9 mouse cellular contexts compared by ENCODE assay signal in genomic region chr14:30541541-30541940, GRCm38 (mm10). TPM values are rescaled to one million over a fixed set of nuclear protein-coding genes. Genes with fewer than 3 reads are reported as not detected.
DNase-seq lines count a peak whose midpoint lies in the region; ATAC-seq and TF ChIP-seq lines count a peak whose summit lies in the region.
"Had no signal": no experiment of that assay in that cellular context is flagged by ENCODE, and none has a peak within 500 bp of the region (broad histone marks: within the 10 kb centered on the region; RNA-seq: fewer than 3 reads in every experiment).

No protein-coding gene starts in this region.

- no peak overlapping the region for H3K9ac ChIP-seq in liver, postnatal 0 days (replicated peaks)
- H3K9ac ChIP-seq in liver, embryonic 11.5 days (ENCODE audit: low read depth, low read length) = no peak overlapping the region

- no peaks in the 10 kb centered on the region for H3K4me1 ChIP-seq in liver, postnatal 0 days (ENCODE audit: insufficient read depth)
- H3K4me1 ChIP-seq in liver, embryonic 11.5 days (replicated peaks; ENCODE audit: control insufficient read depth, insufficient read depth, low read length) = no peaks in the 10 kb centered on the region

- no peaks in the 10 kb centered on the region for H3K36me3 ChIP-seq in liver, postnatal 0 days (replicated peaks; ENCODE audit: insufficient read depth, low read length)
- H3K36me3 ChIP-seq in liver, embryonic 11.5 days (ENCODE audit: control insufficient read depth, insufficient read depth, low read length) = no peaks in the 10 kb centered on the region

- TF ChIP-seq EP300 in liver, postnatal 0 days (IDR thresholded peaks at IDR 0.05; ENCODE audit: low read depth) = no peak

- ATAC-seq in liver, postnatal 0 days = 0 out of 2 replicates have a peak, but pooled peaks have one; percentile 31
- ATAC-seq in liver, embryonic 11.5 days (replicated peaks; ENCODE audit: low FRiP score) = no peak

- no peaks in the 10 kb centered on the region for H3K27me3 ChIP-seq in liver, postnatal 0 days (ENCODE audit: insufficient read depth, low read length)
- no peaks in the 10 kb centered on the region for H3K27me3 ChIP-seq in liver, embryonic 11.5 days (replicated peaks; ENCODE audit: control insufficient read depth, insufficient read depth, low read length)

- H3K27ac ChIP-seq in liver, postnatal 0 days (ENCODE audit: low read depth) = no peak overlapping the region
- H3K27ac ChIP-seq in liver, embryonic 11.5 days (ENCODE audit: low read depth, low read length) = no peak overlapping the region
- H3K27ac ChIP-seq: macrophage had no signal

- 78% methylated on average over 10 of the region's 10 CpGs for WGBS in liver, postnatal 0 days (ENCODE audit: insufficient replicate concordance)
- 76% methylated on average over 10 of the region's 10 CpGs for WGBS in liver, embryonic 11.5 days

- no peak overlapping the region for H3K4me2 ChIP-seq in liver, postnatal 0 days (ENCODE audit: low read depth, low read length)
- no peak overlapping the region for H3K4me2 ChIP-seq in liver, embryonic 11.5 days

- no peak for TF ChIP-seq CTCF in liver, postnatal 0 days (IDR thresholded peaks at IDR 0.05; ENCODE audit: low read depth)

- DNase-seq in liver, postnatal 0 days = no peak
- no peak for DNase-seq in liver, embryonic 11.5 days (ENCODE audit: low spot score)
- DNase-seq in brain, embryonic 18.5 days (ENCODE audit: low read depth, low spot score) = peak; percentile 14
- peak; percentile 81 to 85 for DNase-seq in heart, adult 9 months (ENCODE audit: low spot score in 2 of 2)
- DNase-seq in layer of hippocampus, postnatal 14 days (ENCODE audit: low spot score in 2 of 2) = peak; percentile 51 to 78
- DNase-seq in right cerebral cortex, postnatal 14 days = peak; percentile 44
- no peak for DNase-seq in embryo, embryonic 11 days
- DNase-seq in embryo, embryonic 9.5 days (ENCODE audit: extremely low spot score) = no peak

- H3K9me3 ChIP-seq in liver, postnatal 0 days (ENCODE audit: low read length) = no peaks in the 10 kb centered on the region
- H3K9me3 ChIP-seq in liver, embryonic 11.5 days (ENCODE audit: control insufficient read depth, low read length) = no peaks in the 10 kb centered on the region

- no peak overlapping the region for H3K4me3 ChIP-seq in liver, postnatal 0 days (ENCODE audit: low read depth, low read length)
- H3K4me3 ChIP-seq in liver, embryonic 11.5 days (ENCODE audit: low read depth, low read length) = no peak overlapping the region

RNA-seq across cellular contexts. Expression of gene Tkt, which starts 6.6 kb away (rescaled TPM):
- polyA plus RNA-seq in liver, postnatal 0 days (2015; fragmentation: Nextera tagmentation; extraction: Ambion mirVana) = 96.6 and 110 TPM in 2 replicates
- polyA plus RNA-seq in liver, embryonic 11.5 days (2014; fragmentation: Nextera tagmentation; extraction: Ambion mirVana) = 184 and 210 TPM in 2 replicates
- 100 to 1,000 TPM; 170 to 200 TPM for total RNA-seq in layer of hippocampus, postnatal 14 days (2021)

RNA-seq across cellular contexts. Expression of gene Cacna1d, which starts 50.3 kb away (rescaled TPM):
- polyA plus RNA-seq in liver, postnatal 0 days (2015; fragmentation: Nextera tagmentation; extraction: Ambion mirVana) = 0.22 and 0.36 TPM in 2 replicates
- polyA plus RNA-seq in liver, embryonic 11.5 days (2014; fragmentation: Nextera tagmentation; extraction: Ambion mirVana) = 0.99 and 1.2 TPM in 2 replicates
- total RNA-seq in layer of hippocampus, postnatal 14 days (2021) = 10 to 100 TPM; 49.8 to 56.7 TPM

Comparison
In these comparisons a context has a peak if more than half of its experiments do, and no peak if none do; other contexts are left out.
1. DNase-seq: peak in brain, embryonic 18.5 days (single experiment), heart, adult 9 months (2 of 2), layer of hippocampus, postnatal 14 days (2 of 2) and right cerebral cortex, postnatal 14 days (single experiment); none in liver, postnatal 0 days (single experiment), liver, embryonic 11.5 days (single experiment), embryo, embryonic 11 days (single experiment) and embryo, embryonic 9.5 days (single experiment).